Mouse (Mus musculus): Measurements from ENCODE around the gene Olfr877.

Olfr877 gene

GRCm38 (mm10) chr9:37853969-37854368 lies at the start of gene Olfr877:
Olfr877 (plus strand) TSS chr9:37854269.
- DNase-seq (ENCODE audit: low read depth, low spot score) = no peak

- DNase-seq (ENCODE audit: low read depth, low spot score) = no peak
Observed at GRCm38 (mm10) chr9:37807235-37807634, 46.8 kb upstream of the Olfr877 start.

- no peak for DNase-seq (ENCODE audit: low read depth, low spot score)
Observed at GRCm38 (mm10) chr9:37808456-37808855, 45.6 kb upstream of the Olfr877 start.

GRCm38 (mm10) chr9:37808976-37809375 lies 45.1 kb upstream of the Olfr877 start:
- DNase-seq (ENCODE audit: low read depth, low spot score) = no peak

DNA sequence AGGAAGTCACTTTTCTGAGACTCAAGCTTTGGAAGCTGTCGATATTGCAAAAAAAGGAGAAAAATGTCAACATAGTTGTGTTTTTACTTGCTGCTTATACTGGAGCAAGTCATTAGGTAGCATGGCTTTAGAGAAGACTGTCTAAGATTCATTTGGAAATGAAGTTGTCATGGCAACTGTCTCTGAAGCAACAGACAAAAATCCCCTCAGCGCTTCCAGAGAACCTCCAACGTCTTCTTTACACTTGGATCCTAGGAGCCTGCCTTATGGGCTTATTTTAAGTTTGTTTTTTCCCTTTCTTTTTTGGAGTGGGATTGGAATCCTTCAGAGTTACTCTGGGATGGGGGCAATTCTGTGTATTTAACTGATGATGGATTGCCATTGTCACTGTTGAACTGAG lies 39.4 kb upstream of the Olfr877 start:
- DNase-seq (ENCODE audit: low read depth, low spot score) = peak; percentile 86

DNA sequence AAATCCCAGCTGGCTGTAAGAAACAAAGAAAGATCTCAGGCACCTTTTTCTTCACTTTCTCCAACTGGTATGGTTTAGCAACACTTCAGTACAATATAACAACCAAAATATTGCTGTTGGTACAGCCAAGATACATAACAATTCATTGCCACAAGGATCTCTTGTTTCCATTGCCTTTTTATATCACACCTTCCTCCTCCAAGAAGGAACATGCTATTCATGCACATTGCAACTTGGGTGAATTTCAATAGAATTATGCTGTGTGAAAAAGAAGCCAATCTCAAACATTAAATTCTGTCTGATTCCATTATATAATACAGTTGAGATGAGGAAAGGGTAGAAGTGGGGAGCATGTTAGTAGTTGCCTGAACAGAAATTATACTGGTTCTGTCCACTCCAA lies 24.2 kb upstream of the Olfr877 start:
- DNase-seq (ENCODE audit: low read depth, low spot score) = peak; percentile 74

DNA sequence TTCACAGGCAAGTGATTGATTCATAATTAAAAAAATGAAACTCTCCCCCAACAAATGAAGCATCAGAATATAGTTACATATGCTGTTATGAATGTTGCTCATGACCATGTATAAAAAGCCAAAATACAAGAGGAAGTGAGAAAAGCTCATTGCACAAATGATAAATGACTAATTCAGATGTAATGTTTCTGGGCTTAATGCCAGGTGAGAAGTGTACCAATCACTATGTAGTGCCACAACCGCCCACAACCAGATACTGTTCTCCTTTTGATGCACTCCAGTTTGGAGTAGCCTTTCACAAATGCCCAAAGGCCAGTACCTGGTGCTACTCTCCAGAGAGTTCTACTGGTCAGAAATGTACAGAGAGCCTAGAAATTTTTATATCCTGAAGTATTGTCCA lies 20.7 kb upstream of the Olfr877 start:
- no peak for DNase-seq (ENCODE audit: low read depth, low spot score)

- DNase-seq (ENCODE audit: low read depth, low spot score) = no peak
Observed at GRCm38 (mm10) chr9:37849267-37849666, 4.8 kb upstream of the Olfr877 start.

DNA sequence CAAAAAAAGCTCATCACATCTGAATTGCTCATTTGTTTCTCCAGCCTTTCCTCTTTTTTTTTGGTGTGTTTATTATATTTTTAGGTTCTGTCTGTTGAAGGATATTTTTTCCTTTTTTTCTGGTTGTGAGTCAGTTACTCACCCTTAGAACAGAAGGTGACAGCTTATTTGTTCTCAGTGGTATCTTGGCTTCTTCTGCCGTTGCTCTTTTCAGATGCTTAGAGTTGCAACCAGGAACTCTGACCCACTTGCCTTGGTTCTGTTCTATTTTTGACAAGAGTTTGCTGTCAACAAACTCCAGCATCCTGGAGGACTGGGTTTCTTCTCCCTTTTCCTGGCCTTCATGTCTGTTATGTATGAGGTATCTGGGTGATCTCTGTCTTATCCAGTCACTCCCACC lies 9.3 kb downstream of the Olfr877 start:
- DNase-seq (ENCODE audit: low read depth, low spot score) = peak; percentile 55

DNA sequence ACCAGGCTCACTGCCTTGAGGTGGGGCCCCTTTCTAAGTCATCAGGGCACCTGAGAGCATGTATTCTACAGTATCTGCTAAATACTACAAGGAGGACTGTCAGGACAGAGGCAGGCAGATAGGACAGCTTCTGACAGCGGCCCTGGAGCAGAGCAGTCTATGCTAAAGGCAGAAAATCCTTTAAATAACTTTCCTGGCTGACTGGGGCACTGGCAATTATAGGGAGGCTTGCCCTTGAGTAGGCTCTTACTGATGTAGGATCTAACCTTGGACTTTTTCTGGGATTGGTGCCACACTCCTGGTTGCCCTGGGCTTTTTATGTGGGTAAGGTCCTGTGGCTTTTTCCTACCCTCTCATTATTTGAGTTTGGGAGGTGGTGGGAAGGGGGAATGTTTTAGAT lies 16.2 kb downstream of the Olfr877 start:
- no peak for DNase-seq (ENCODE audit: low read depth, low spot score)

DNA sequence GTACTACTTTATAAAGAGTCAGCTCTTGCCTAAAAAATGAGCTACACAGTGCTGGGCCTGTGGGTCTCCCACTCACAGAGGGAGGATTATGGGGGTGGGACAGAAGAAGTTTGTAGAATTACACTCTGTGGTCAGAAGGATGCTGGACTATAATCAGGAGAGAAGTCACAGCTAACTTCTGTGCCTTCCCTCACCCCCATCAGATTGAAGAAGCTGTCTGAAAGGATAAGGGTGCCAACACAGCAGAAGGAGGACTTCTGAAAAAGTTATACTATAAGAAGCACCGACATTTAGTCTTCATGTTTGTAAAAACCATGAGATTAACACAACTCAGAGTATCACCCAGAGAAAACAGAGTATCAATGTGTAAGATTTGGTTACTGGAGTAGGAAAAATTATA lies 17.0 kb downstream of the Olfr877 start:
- no peak for DNase-seq (ENCODE audit: low read depth, low spot score)

- no peak for DNase-seq (ENCODE audit: low read depth, low spot score)
Observed at GRCm38 (mm10) chr9:37871536-37871935, 17.5 kb downstream of the Olfr877 start.

GRCm38 (mm10) chr9:37890960-37891359 lies 36.9 kb downstream of the Olfr877 start:
- peak; percentile 87 for DNase-seq (ENCODE audit: low read depth, low spot score)

- DNase-seq (ENCODE audit: low read depth, low spot score) = no peak
Observed at GRCm38 (mm10) chr9:37896661-37897060, 42.6 kb downstream of the Olfr877 start, which contains the start of gene Olfr145. Olfr145 (plus strand) TSS chr9:37896724.

DNA sequence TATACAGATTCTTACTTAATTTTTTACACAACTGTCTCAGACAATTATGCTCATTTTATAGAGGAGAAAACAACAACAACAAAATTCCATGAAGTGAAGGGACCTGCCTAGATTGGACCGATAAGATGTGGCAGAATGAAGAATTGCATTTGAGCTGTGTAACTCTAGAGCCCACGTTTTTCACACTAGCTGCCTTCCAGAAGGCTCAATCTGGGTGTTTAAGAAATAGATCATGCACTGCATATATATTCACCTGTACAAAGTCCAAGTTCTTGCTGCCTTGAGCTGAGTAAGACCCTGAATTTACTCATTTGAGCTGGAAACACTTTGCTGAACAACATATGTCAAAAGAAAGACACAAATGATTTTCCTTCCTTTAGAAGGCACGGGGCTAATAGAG lies 51.5 kb downstream of the Olfr877 start:
- DNase-seq (ENCODE audit: low read depth, low spot score) = peak; percentile 77
